Mouse (Mus musculus) ES-E14 (cell line): Measurements from ENCODE around the gene Hdac4. TPM values are rescaled to one million over a fixed set of nuclear protein-coding genes. Genes with fewer than 3 reads are reported as not detected.

Source experiments
- DNase-seq: peaks from one replicate; pipeline ENCODE4 v3.0.0-alpha.2; 2013; ENCODE audit warnings: low read depth, low spot score
- H3K27ac ChIP-seq: 2 replicates; pipeline ENCODE4 v1.5.1; 2012; ENCODE audit warnings: low read depth, mild to moderate bottlenecking, low read length, moderate library complexity, mixed read lengths; ENCODE audit not compliant: poor library complexity, insufficient read depth, severe bottlenecking
- H3K36me3 ChIP-seq: 2 replicates; pipeline ENCODE4 v1.6.1; 2012; ENCODE audit warnings: mild to moderate bottlenecking, low read length, moderate library complexity, mixed read lengths; ENCODE audit not compliant: control insufficient read depth, poor library complexity, insufficient read depth, severe bottlenecking
- H3K4me1 ChIP-seq, 2 experiments: fragments of 150-350 bp in 1 of 2; sonication (generic) in 1 of 2; 2 replicates each; pipeline ENCODE4 v1.6.1; 2012; ENCODE audit warnings: low read length in 2 of 2, mild to moderate bottlenecking in 1 of 2, mixed read lengths in 1 of 2; ENCODE audit not compliant: control insufficient read depth in 2 of 2, insufficient read depth in 2 of 2, poor library complexity in 1 of 2
- H3K4me3 ChIP-seq, 2 experiments: fragments of 150-350 bp in 1 of 2; sonication (generic) in 1 of 2; 2 replicates each; pipeline ENCODE4 v1.5.1; 2012; ENCODE audit warnings: low read length in 2 of 2, low read depth in 1 of 2, mild to moderate bottlenecking in 1 of 2, mixed read lengths in 1 of 2; ENCODE audit not compliant: insufficient read depth in 1 of 2, poor library complexity in 1 of 2, severe bottlenecking in 1 of 2
- H3K9ac ChIP-seq: 2 replicates; pipeline ENCODE4 v1.6.1; 2012; ENCODE audit warnings: low read depth, mild to moderate bottlenecking, low read length, mixed read lengths; ENCODE audit not compliant: poor library complexity, insufficient read depth, severe bottlenecking
- H3K9me3 ChIP-seq: fragments of 150-350 bp; sonication (generic); 2 replicates; pipeline ENCODE4 v1.6.1; 2012; ENCODE audit warnings: low read depth, mild to moderate bottlenecking, low read length; ENCODE audit not compliant: control insufficient read depth, insufficient read depth
- CHD2 ChIP-seq: IDR thresholded peaks from 2 replicates; pipeline ENCODE4 v1.6.1; 2014; ENCODE audit warnings: mild to moderate bottlenecking, low read depth, low read length, inconsistent platforms
- HCFC1 ChIP-seq: IDR thresholded peaks from 2 replicates; pipeline ENCODE4 v1.6.1; 2012; ENCODE audit warnings: low read length, inconsistent platforms, borderline replicate concordance; ENCODE audit not compliant: insufficient read depth
- MAFK ChIP-seq: IDR thresholded peaks from 2 replicates; pipeline ENCODE4 v1.6.1; 2014; ENCODE audit warnings: mild to moderate bottlenecking, low read depth, low read length, inconsistent platforms; ENCODE audit not compliant: insufficient read depth
- ZC3H11A ChIP-seq: IDR thresholded peaks from 2 replicates; pipeline ENCODE4 v1.6.1; 2012; ENCODE audit warnings: low read depth, mild to moderate bottlenecking, inconsistent platforms, low read length, borderline replicate concordance
- ZNF384 ChIP-seq: IDR thresholded peaks from 2 replicates; pipeline ENCODE4 v1.6.1; 2012; ENCODE audit warnings: low read depth, low read length, inconsistent platforms
- in situ Hi-C, 2 experiments: fragments of 600-800 bp; cut with MboI; formaldehyde crosslinking; loops; one replicate each; pipeline ENCODE4 v1.15.1; 2025; ENCODE audit warnings: low sequenced_read_pairs in 2 of 2, inconsistent platforms in 1 of 2; ENCODE audit not compliant: unreplicated experiment in 2 of 2
- total RNA-seq: library from RNA; depleted of rRNA; stranded (reverse); fragments of 300-350 nt; gene quantifications from 2 replicates; pipeline ENCODE4 v1.2.3, GENCODE M21; 2012

The Hdac4 gene
- total RNA-seq, 1 experiment = 24.1 TPM

DNA sequence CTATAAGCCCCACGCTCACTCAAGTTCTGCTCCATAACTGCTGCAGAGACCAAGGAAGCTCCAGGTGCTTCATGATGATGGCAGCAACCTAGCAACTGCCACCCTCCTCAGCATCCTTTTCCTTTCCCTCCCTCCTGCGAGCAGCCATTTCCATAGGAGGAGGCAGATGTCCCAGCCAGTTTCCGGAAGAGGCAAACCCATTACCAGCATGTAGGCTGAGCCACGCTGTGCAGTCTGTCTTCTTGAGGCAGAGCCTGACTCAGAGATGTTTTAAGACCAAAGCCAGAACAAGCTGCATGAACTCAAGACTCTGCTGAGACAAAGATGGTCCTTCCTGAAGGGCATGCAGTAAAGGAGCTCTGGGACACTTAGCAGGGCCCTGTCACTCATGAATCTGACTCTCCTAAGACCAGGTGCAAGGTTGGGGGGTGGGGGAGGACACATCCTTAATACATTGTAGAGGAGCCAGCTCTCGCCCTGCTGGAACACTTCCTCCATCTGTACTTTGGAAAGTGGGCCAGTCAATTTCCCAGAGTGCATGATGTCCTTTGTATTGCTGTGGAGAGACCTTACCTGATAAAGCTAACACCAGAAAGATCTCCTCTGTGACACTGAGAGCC is 24.8 kb downstream of the Hdac4 start:
- in situ Hi-C loops = no loop called here
- no peak for TF ChIP-seq ZNF384
- TF ChIP-seq CHD2 = no peak
- no peak for TF ChIP-seq ZC3H11A
- TF ChIP-seq MAFK = no peak
- no peak for TF ChIP-seq HCFC1
- Histone ChIP-seq H3K9me3 (no peaks in the 10 kb centered on the region), H3K4me1 (peaks cover 0 to 15% of the 10 kb centered on the region in 2 experiments; a peak in 1 of 4 replicates), H3K4me3 (no peak overlapping the region), H3K27ac (no peak overlapping the region), H3K9ac (no peak overlapping the region), H3K36me3 (0 out of 2 replicates have a peak, but pooled peaks cover 2% of the 10 kb centered on the region)
- DNase-seq = no peak

- H3K4me3 ChIP-seq = no peak overlapping the region
- H3K4me1 ChIP-seq = peaks cover 0 to 19% of the 10 kb centered on the region in 2 experiments; a peak in 1 of 4 replicates
- no peaks in the 10 kb centered on the region for H3K9me3 ChIP-seq
- no peak for DNase-seq
- TF ChIP-seq MAFK (no peak), ZNF384 (no peak), ZC3H11A (no peak), CHD2 (no peak), HCFC1 (no peak)
- no peak overlapping the region for H3K27ac ChIP-seq
- in situ Hi-C loops = no loop called here
- H3K36me3 ChIP-seq = no peaks in the 10 kb centered on the region
- no peak overlapping the region for H3K9ac ChIP-seq
Observed at GRCm38 (mm10) chr1:92169776-92170055, 25.8 kb downstream of the Hdac4 start.

- Histone ChIP-seq H3K27ac (no peak overlapping the region), H3K36me3 (no peaks in the 10 kb centered on the region), H3K4me1 (peaks cover 0 to 23% of the 10 kb centered on the region in 2 experiments; a peak in 2 of 4 replicates), H3K4me3 (no peak overlapping the region), H3K9ac (no peak overlapping the region), H3K9me3 (no peaks in the 10 kb centered on the region)
- no peak for TF ChIP-seq HCFC1
- TF ChIP-seq MAFK = no peak
- no peak for TF ChIP-seq CHD2
- DNase-seq = no peak
- in situ Hi-C loops = no loop called here
Observed at GRCm38 (mm10) chr1:92168900-92169775, 26.4 kb downstream of the Hdac4 start.

- no peak for DNase-seq
- no peaks in the 10 kb centered on the region for H3K9me3 ChIP-seq
- H3K4me3 ChIP-seq = no peak overlapping the region
- in situ Hi-C loops = no loop called here
- H3K27ac ChIP-seq = no peak overlapping the region
- H3K4me1 ChIP-seq = peaks cover 0 to 19% of the 10 kb centered on the region in 2 experiments; a peak in 2 of 4 replicates
- peaks cover 5% of the 10 kb centered on the region; the same call in 1 of the 2 replicates for H3K36me3 ChIP-seq
- no peak overlapping the region for H3K9ac ChIP-seq
- TF ChIP-seq ZNF384 (no peak), CHD2 (no peak), MAFK (no peak), HCFC1 (no peak), ZC3H11A (no peak)
Observed at GRCm38 (mm10) chr1:92163932-92164331, 31.6 kb downstream of the Hdac4 start.
